Mouse (Mus musculus) embryonic fibroblast, embryonic 13.5 days (primary cell): ENCODE results near the gene Flnb.

ENCODE experiments used
- CTCF ChIP-seq: IDR thresholded peaks from 2 replicates; pipeline ENCODE4 v1.5.1; 2011; ENCODE audit warnings: mild to moderate bottlenecking, control low read depth, low read length, moderate library complexity, borderline replicate concordance; ENCODE audit not compliant: insufficient read depth
- POLR2A ChIP-seq: IDR thresholded peaks from 2 replicates; pipeline ENCODE4 v1.6.1; 2011; ENCODE audit warnings: low read depth, mild to moderate bottlenecking, control low read depth, low read length, moderate library complexity

GRCm38 (mm10) chr14:7881533-7881932 is 63.8 kb downstream of the Flnb start:
- no peak for TF ChIP-seq POLR2A
- no peak for TF ChIP-seq CTCF
